ENCODE assay signal across 9 mouse cellular contexts in the genomic region with DNA sequence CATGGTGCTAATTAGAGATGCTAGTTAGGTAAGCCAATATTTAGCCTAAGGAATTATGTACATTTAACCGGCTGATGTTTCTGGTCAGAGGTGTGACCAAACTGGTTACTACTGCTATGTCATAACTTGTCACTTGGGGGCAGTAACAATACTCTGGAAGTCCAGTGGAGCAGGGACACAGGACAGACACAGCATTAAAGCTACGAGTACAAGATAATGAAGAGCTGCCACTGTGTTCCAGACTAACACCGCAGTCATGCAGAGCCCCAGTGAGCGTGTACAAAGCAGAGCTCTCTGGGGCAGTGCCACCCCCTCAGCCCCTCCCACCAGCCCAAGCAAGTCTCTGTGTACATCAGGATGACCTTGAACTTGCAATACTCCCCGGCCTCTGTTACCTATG. TPM values are rescaled to one million over a fixed set of nuclear protein-coding genes. Genes with fewer than 3 reads are reported as not detected.
DNase-seq lines count a peak whose midpoint lies in the region; ATAC-seq and TF ChIP-seq lines count a peak whose summit lies in the region.
"Had no signal": no experiment of that assay in that cellular context is flagged by ENCODE, and none has a peak within 500 bp of the region (broad histone marks: within the 10 kb centered on the region; RNA-seq: fewer than 3 reads in every experiment).

No protein-coding gene starts in this region.

- no peak overlapping the region for H3K27ac ChIP-seq in spleen, adult 2 months (ENCODE audit: insufficient read depth, low read length)
- no peak overlapping the region for H3K27ac ChIP-seq in hindbrain, postnatal 0 days
- no peak overlapping the region for H3K27ac ChIP-seq in midbrain, embryonic 13.5 days

- no peak overlapping the region for H3K9ac ChIP-seq in hindbrain, postnatal 0 days (replicated peaks; ENCODE audit: low read length)
- no peak overlapping the region for H3K9ac ChIP-seq in midbrain, embryonic 13.5 days (replicated peaks)

- WGBS in spleen, adult 2 months = 77% methylated on average over 5 of the region's 5 CpGs
- 27% methylated on average over 5 of the region's 5 CpGs for WGBS in hindbrain, postnatal 0 days
- WGBS in midbrain, embryonic 13.5 days = 38% methylated on average over 5 of the region's 5 CpGs

- peak; percentile 11; the same call in 1 of the 2 replicates for TF ChIP-seq CTCF in spleen, adult 2 months (IDR thresholded peaks at IDR 0.05; ENCODE audit: extremely low read depth, insufficient read depth, insufficient read length, insufficient replicate concordance)
- peak; percentile 73 for TF ChIP-seq CTCF in hindbrain, postnatal 0 days (IDR thresholded peaks at IDR 0.05; ENCODE audit: low read depth)

- no peaks in the 10 kb centered on the region for H3K27me3 ChIP-seq in spleen, adult 2 months (ENCODE audit: control insufficient read depth, insufficient read depth, low read length)
- H3K27me3 ChIP-seq in hindbrain, postnatal 0 days (ENCODE audit: insufficient read depth, low read length) = no peaks in the 10 kb centered on the region
- no peaks in the 10 kb centered on the region for H3K27me3 ChIP-seq in midbrain, embryonic 13.5 days

- peaks cover 4% of the 10 kb centered on the region; the same call in 1 of the 2 replicates for H3K36me3 ChIP-seq in spleen, adult 2 months (ENCODE audit: control insufficient read depth, insufficient read depth, low read length)
- H3K36me3 ChIP-seq in hindbrain, postnatal 0 days (ENCODE audit: insufficient read depth, low read length) = peaks cover 10% of the 10 kb centered on the region
- H3K36me3 ChIP-seq in midbrain, embryonic 13.5 days = 0 out of 2 replicates have a peak, but pooled peaks cover 2% of the 10 kb centered on the region

- H3K4me3 ChIP-seq in spleen, adult 2 months (ENCODE audit: extremely low read depth, insufficient read depth, insufficient read length) = no peak overlapping the region
- no peak overlapping the region for H3K4me3 ChIP-seq in hindbrain, postnatal 0 days (ENCODE audit: low read length)
- H3K4me3 ChIP-seq in midbrain, embryonic 13.5 days (replicated peaks) = no peak overlapping the region

- no peak for DNase-seq in cerebellum, postnatal 4 days (ENCODE audit: low spot score in 2 of 2)
- no peak for DNase-seq in spleen, adult 2 months (ENCODE audit: low read depth in 1 of 2, low spot score in 2 of 2)
- DNase-seq in spleen, adult 18-20 months = no peak
- DNase-seq in hindbrain, postnatal 0 days (ENCODE audit: low spot score) = peak; percentile 78
- no peak for DNase-seq in spleen, postnatal 36 days (ENCODE audit: low spot score in 2 of 2)
- no peak for DNase-seq in thymus, postnatal 10 days (ENCODE audit: low spot score in 2 of 2)

- H3K4me2 ChIP-seq in hindbrain, postnatal 0 days (ENCODE audit: low read depth, low read length) = no peak overlapping the region
- H3K4me2 ChIP-seq in midbrain, embryonic 13.5 days (replicated peaks) = no peak overlapping the region

- no peaks in the 10 kb centered on the region for H3K9me3 ChIP-seq in hindbrain, postnatal 0 days (ENCODE audit: low read length)
- H3K9me3 ChIP-seq in midbrain, embryonic 13.5 days = no peaks in the 10 kb centered on the region
- H3K9me3 ChIP-seq: G1E had no signal

- TF ChIP-seq POLR2A in spleen, adult 2 months (IDR thresholded peaks at IDR 0.05; ENCODE audit: low read depth, low read length) = no peak

- H3K4me1 ChIP-seq in spleen, adult 2 months (ENCODE audit: control insufficient read depth, insufficient read depth, insufficient read length) = no peaks in the 10 kb centered on the region
- no peaks in the 10 kb centered on the region for H3K4me1 ChIP-seq in hindbrain, postnatal 0 days (ENCODE audit: insufficient read depth, low read length)
- no peaks in the 10 kb centered on the region for H3K4me1 ChIP-seq in midbrain, embryonic 13.5 days (replicated peaks)

- ATAC-seq in cerebellum, adult (ENCODE audit: insufficient number of reproducible peaks, low FRiP score, low TSS enrichment) = peak; percentile 75
- peak; percentile 82 for ATAC-seq in hindbrain, postnatal 0 days
- ATAC-seq in midbrain, embryonic 13.5 days = peak; percentile 76

RNA-seq across cellular contexts. Expression of a gene that starts 10.3 kb away (rescaled TPM):
- polyA plus RNA-seq in spleen, adult 2 months (2012; rRNA removed) = 4.7 and 5.2 TPM in 2 replicates
- not detected in 2 replicates for total RNA-seq in hindbrain, postnatal 0 days (2014; rRNA removed)
- polyA plus RNA-seq in hindbrain, postnatal 0 days (2015; fragmentation: Nextera tagmentation; extraction: Ambion mirVana) = 0.11 and 0.23 TPM in 2 replicates
- polyA plus RNA-seq in midbrain, embryonic 13.5 days (2015; fragmentation: Nextera tagmentation; extraction: Ambion mirVana) = 0.16 TPM in 1 of 2 replicates, not detected in the other
- polyA plus RNA-seq: G1E had no signal

RNA-seq across cellular contexts. Expression of a gene that starts 48.4 kb away (rescaled TPM):
- not detected in 2 replicates for polyA plus RNA-seq in spleen, adult 2 months (2012; rRNA removed)
- not detected in 2 replicates for total RNA-seq in hindbrain, postnatal 0 days (2014; rRNA removed)
- not detected in 2 replicates for polyA plus RNA-seq in hindbrain, postnatal 0 days (2015; fragmentation: Nextera tagmentation; extraction: Ambion mirVana)
- not detected in 2 replicates for polyA plus RNA-seq in midbrain, embryonic 13.5 days (2015; fragmentation: Nextera tagmentation; extraction: Ambion mirVana)
- total RNA-seq: G1E had no signal
- polyA plus RNA-seq: G1E had no signal

RNA-seq across cellular contexts. Expression of a gene that starts 56.4 kb away (rescaled TPM):
- 1.7 and 2.5 TPM in 2 replicates for polyA plus RNA-seq in spleen, adult 2 months (2012; rRNA removed)
- 1.3 and 5.9 TPM in 2 replicates for total RNA-seq in hindbrain, postnatal 0 days (2014; rRNA removed)
- polyA plus RNA-seq in hindbrain, postnatal 0 days (2015; fragmentation: Nextera tagmentation; extraction: Ambion mirVana) = 4.0 and 7.7 TPM in 2 replicates
- polyA plus RNA-seq in midbrain, embryonic 13.5 days (2015; fragmentation: Nextera tagmentation; extraction: Ambion mirVana) = 1.8 TPM in 1 of 2 replicates, not detected in the other
